Mouse (Mus musculus): ENCODE results near the gene Akt2. TPM values are rescaled to one million over a fixed set of nuclear protein-coding genes. Genes with fewer than 3 reads are reported as not detected.

Gene Akt2
- 91.2 TPM for polyA plus RNA-seq (2017; shearing (Covaris generic))

DNA sequence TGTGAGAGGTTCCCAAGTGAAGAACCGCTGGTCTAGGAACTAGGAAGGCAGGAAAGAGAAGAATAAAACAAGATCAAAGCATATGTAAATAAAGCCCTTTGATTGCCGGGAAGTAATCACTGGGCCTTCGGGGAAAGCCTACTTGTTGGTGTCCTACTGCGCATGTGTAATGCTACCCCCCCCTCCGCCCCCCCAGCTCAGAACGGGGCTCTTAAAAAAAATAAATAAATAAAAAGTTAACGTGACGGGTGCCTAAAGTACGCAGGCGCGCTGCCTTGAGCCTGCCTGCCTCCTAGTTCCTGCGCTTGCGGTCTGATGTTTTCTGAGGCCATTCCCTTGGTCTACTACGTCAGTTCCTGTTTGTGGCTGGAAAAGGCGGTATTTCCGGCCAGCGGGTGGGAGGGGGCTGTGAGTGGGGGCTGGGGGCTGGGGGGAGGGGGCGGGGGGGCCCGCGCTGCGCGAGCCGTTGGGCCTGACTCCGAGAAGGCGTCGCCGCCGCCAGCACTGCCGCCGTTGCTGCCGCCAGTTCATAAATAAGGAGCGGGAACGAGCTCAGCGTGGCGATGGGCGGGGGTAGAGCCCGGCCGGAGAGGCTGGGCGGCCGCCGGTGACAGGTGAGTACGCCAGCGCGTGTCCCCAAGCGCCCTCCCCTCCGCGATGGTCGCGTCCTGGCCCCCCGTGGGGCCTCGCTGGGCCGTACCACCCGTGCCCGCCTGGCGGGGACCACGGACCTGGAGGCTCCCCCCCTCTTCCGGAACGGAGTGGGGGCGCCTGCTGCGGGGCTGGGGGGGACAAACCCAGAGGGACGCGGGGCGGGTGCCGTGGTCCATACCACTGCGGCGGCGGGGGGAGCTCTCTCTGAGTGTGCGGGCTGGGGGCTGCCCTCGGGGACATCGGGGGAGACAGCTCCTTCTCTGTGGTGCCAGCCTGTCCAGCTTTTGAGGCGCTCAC is at the start of gene Akt2:
Gene Akt2, plus strand, starts transcription at position 287 of the 951 bp plus-strand sequence.

DNA sequence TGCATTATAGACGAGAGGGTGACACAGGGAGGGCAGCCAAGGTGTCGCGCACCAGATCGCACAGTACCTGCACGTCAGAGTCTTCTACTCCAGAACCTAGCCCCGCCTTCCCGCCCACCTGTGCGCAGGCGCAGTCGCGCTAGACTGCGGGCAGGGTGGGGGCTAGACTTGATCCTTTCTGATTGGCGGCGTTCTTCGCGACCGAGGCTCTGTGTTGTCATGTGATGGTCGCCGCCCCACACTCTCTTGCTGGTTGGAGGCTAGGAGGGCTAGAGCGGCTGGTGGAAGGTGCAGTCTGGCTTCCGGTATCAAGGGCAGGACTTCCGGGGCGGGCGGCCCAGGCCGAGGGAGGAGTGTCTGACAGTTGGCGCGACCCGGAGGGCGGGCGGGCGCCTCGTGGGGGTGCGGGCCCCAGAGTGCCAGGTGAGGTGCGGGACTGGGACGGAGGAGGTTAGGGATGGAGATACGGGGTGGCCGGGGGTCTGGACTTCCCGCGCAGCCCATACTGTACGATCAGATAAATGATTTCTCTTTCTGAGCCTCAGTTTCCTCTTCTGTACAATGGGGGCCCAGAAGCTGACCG is 38.3 kb upstream of the Akt2 start, which contains the start of the genes Pld3 and 2310022A10Rik:
Gene Pld3, minus strand, starts transcription at position 288 of the 583 bp plus-strand sequence.
Gene 2310022A10Rik, plus strand, starts transcription at position 303 of the 583 bp plus-strand sequence.

DNA sequence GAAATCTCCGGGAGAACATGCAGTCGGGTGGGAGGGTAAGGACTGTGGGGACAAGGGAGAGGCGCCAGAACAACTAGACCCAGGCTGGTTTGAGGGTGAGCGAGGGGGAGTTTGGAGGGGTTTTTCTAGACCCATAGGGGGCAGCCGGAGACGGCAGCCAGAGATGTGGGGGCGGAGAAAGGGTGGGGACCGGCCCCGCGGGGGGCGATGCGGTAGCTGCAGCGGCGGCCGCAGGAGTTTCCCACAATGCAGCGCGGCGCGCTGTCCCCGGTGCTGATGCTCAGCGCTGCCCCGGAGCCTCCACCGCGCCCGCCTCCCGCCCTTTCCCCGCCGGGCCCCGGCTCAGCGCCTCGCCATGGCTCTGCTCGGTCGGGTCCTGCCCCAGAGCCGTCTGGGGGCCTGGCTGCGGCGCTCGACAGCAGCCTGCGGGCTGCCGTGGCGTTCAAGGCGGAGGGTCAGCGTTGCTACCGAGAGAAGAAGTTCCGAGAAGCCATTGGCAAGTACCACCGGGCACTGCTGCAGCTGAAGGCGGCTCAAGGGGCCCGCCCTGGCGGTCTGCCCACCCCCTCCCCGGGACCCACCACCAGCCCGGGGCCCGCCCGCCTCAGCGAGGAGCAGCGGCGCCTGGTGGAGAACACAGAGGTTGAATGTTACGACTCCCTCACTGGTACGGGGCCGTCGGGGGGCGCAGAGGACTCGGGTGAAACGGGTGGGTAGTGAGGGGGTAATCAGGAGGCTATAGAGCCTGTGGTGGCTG is 62.5 kb downstream of the Akt2 start, which contains the start of gene Ttc9b:
Gene Ttc9b, plus strand, starts transcription at position 235 of the 757 bp plus-strand sequence.

DNA sequence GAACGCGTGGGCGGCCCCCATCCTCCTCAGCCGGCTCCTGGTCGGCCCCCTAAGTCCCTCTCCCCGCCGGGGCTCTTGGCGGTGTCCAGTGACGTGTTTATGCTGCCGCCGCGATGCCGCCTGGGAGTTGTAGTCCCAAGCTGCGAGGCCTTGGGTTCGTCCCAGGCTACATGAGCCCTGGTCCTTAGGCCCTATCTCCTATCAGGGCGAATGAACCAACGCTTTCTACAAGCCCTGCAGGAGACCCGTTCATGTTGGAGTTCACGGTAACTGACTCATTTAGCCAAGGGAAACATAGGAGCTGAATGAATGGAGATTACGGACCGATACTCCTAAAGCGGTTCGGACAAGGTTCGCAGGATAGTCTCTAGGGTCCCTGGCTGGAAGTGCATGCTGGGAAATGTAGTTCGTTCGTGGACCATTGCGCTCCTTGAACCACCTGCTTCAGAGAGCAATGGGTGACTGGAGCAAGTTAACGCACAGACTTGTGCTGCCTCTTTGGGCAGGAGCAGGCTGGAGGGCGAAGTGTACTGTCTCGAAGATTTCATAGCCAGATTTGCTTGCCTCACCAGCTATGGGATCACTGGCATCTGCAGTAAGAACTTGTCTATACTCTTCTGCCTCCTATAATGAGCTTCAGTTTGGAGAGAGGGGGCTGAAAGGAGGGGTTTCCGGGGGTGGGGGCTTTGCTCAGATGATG is 83.3 kb downstream of the Akt2 start, which contains the start of gene Map3k10:
Gene Map3k10, minus strand, starts transcription at position 77 of the 700 bp plus-strand sequence.

DNA sequence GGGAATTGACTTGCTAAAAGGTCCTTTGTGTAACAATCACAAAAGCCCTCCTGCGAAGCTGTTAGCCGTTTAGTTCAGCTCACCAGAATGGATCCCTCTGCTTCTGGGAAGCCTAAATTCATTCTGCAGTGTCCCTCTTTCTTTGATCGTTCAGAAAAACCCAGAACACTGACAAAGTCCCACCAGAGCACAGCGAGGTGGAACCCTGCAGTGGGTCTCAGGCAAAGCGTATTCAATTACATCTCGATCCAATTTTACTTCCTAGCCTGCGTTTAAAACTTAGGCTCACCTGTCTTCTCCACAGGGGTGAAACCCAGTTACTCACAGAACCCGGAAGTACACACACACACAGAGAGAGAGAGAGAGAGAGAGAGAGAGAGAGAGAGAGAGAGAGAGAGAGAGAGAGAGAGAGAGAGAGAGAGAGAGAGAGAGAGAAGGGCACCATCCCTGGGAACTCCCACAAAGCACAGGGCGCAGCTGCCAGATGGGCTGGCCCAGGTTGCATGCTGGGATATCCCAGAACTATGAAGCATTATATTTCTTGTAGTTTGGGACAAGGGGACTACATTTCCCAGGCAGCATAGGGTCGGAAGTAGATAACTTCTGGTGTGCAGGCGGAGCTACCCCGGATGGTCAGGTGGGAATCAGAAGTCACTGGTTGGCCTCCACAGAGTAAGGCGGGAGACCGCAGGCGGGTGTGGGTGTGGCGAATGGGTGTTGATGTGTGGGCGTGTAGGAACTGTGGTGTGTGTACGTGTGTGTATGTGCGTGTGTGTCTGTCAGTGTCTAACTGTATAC is 97.7 kb downstream of the Akt2 start, which contains the start of gene Zfp607b:
Gene Zfp607b, plus strand, starts transcription at position 526 of the 798 bp plus-strand sequence.

Other genes with a start within 250 kb of the Akt2 start
- gene Shkbp1, start 235.5 kb upstream of the Akt2 start, polyA plus RNA-seq (2017; shearing (Covaris generic)), result 70.3 TPM
- gene Gm20479, start 234.1 kb upstream of the Akt2 start, polyA plus RNA-seq (2017; shearing (Covaris generic)), result not detected
- gene Sptbn4, start 143.9 kb upstream of the Akt2 start, polyA plus RNA-seq (2017; shearing (Covaris generic)), result 0.32 TPM
- gene Blvrb, start 143.6 kb upstream of the Akt2 start, polyA plus RNA-seq (2017; shearing (Covaris generic)), result 6.3 TPM
- 24.5 TPM for gene Sertad3, start 117.8 kb upstream of the Akt2 start, polyA plus RNA-seq (2017; shearing (Covaris generic))
- gene Sertad1, start 104.6 kb upstream of the Akt2 start, polyA plus RNA-seq (2017; shearing (Covaris generic)), result 96.6 TPM
- 0.71 TPM for gene Prx, start 92.2 kb upstream of the Akt2 start, polyA plus RNA-seq (2017; shearing (Covaris generic))
- gene Hipk4, start 68.3 kb upstream of the Akt2 start, polyA plus RNA-seq (2017; shearing (Covaris generic)), result 0.21 TPM
- 197 TPM for gene Pld3, start 38.3 kb upstream of the Akt2 start, polyA plus RNA-seq (2017; shearing (Covaris generic))
- gene 2310022A10Rik, start 38.3 kb upstream of the Akt2 start, polyA plus RNA-seq (2017; shearing (Covaris generic)), result 14.3 TPM
- not detected for gene Ttc9b, start 62.4 kb downstream of the Akt2 start, polyA plus RNA-seq (2017; shearing (Covaris generic))
- gene Map3k10, start 83.0 kb downstream of the Akt2 start, polyA plus RNA-seq (2017; shearing (Covaris generic)), result 12.3 TPM
- 1.3 TPM for gene Zfp607b, start 97.8 kb downstream of the Akt2 start, polyA plus RNA-seq (2017; shearing (Covaris generic))
- gene Zfp60, start 139.8 kb downstream of the Akt2 start, polyA plus RNA-seq (2017; shearing (Covaris generic)), result 5.1 TPM
- 1.2 TPM for gene Zfp626, start 215.6 kb downstream of the Akt2 start, polyA plus RNA-seq (2017; shearing (Covaris generic))
- 5.0 TPM for gene Zfp59, start 247.1 kb downstream of the Akt2 start, polyA plus RNA-seq (2017; shearing (Covaris generic))

All from effector memory CD4-positive, alpha-beta T cell, adult 7 months (primary cell).